Mouse (Mus musculus): ENCODE results near the gene Neurl1a.

- no peak for TF ChIP-seq GATA1 (IDR thresholded peaks at IDR 0.05; ENCODE audit: low read length)
- TF ChIP-seq TAL1 (IDR thresholded peaks at IDR 0.05; ENCODE audit: low read length) = no peak
These were observed 38.1 kb downstream of the Neurl1a start for GRCm38 (mm10) chr19:47216766-47217165.
